Mouse (Mus musculus) embryonic facial prominence, embryonic 13.5 days (tissue): Measurements from ENCODE around the gene Pi16. TPM values are rescaled to one million over a fixed set of nuclear protein-coding genes. Genes with fewer than 3 reads are reported as not detected.
A peak's percentile ranks its signal among the peaks of the same experiment; 100 is the strongest.

ENCODE experiments used
- ATAC-seq: fragments of 200-750 bp; cut with Nextera tagmentation; 2 replicates; pipeline ENCODE4 v1.8.0; 2017; ENCODE audit warnings: low read depth; ENCODE audit not compliant: insufficient number of reproducible peaks, insufficient read depth, low FRiP score, low TSS enrichment
- H3K27ac ChIP-seq: fragments of 300-500 bp; sonication (generic); 2 replicates; pipeline ENCODE4 v1.5.1; 2015; ENCODE audit warnings: moderate library complexity, mild to moderate bottlenecking, inconsistent platforms
- H3K27me3 ChIP-seq: fragments of 300-500 bp; sonication (generic); 2 replicates; pipeline ENCODE4 v1.6.1; 2015; ENCODE audit warnings: mild to moderate bottlenecking, inconsistent platforms
- H3K36me3 ChIP-seq: fragments of 300-500 bp; sonication (generic); 2 replicates; pipeline ENCODE4 v1.6.1; 2015; ENCODE audit warnings: mild to moderate bottlenecking, inconsistent platforms
- H3K4me1 ChIP-seq: fragments of 300-500 bp; sonication (generic); 2 replicates; pipeline ENCODE4 v1.6.1; 2015; ENCODE audit warnings: inconsistent platforms
- H3K4me2 ChIP-seq: fragments of 300-500 bp; sonication (generic); 2 replicates; pipeline ENCODE4 v1.6.1; 2015; ENCODE audit warnings: moderate library complexity, mild to moderate bottlenecking, inconsistent platforms
- H3K4me3 ChIP-seq: fragments of 300-500 bp; sonication (generic); 2 replicates; pipeline ENCODE4 v1.5.1; 2015; ENCODE audit warnings: mild to moderate bottlenecking, inconsistent platforms
- H3K9ac ChIP-seq: fragments of 300-500 bp; sonication (generic); 2 replicates; pipeline ENCODE4 v1.6.1; 2015; ENCODE audit warnings: mild to moderate bottlenecking, inconsistent platforms
- H3K9me3 ChIP-seq: fragments of 300-500 bp; sonication (generic); 2 replicates; pipeline ENCODE4 v1.6.1; 2016; ENCODE audit warnings: inconsistent platforms
- WGBS: fragments of 180-500 bp; shearing (Covaris S2); methylation state at CpG from one replicate; pipeline ENCODE4 v1.1.7; 2015; ENCODE audit warnings: mixed read lengths; 5-methylcytosine and 5-hydroxymethylcytosine counted together
- polyA plus RNA-seq: library from polyadenylated mRNA; unstranded; fragments of >200 nt; fragmentation: Nextera tagmentation; extraction: Ambion mirVana; gene quantifications from 2 replicates; pipeline ENCODE4 v1.2.1, GENCODE M21; 2015

Pi16 gene
- polyA plus RNA-seq, 1 experiment from 2014 or later: 0.27 TPM

DNA sequence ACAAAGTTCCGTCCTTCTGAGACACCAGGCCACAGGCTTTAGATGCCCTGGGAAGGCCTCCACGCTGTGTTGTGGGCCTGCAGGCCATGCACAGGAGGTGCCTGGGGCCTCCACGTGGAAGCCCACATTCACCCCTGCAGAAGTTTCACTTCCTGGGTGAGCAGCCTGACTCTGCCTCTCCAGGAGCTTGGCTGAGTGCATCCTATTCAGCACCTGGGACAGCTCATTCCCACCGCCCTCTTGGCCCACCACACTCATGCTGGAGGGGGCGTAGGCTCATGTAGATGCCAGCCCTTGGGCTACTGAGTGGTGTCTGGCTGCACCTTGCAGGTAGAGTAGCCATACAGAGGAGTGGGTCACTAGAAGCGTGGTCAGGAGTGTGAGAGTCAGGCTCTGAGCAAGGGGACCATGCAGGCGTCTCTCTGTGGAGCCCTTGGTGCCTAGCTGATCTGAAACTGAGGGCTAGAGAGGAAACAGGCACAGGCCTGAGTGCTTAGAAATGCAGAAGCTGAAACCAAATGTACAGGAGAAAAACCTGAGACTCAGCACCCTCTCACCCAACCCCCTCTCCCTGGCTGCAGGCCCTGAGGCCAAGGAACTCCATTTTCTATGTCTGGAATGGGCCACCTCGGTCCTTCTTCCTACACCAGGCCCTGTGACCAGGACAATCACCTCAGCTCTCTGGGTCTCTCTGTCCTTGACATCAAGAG lies 44.7 kb downstream of the Pi16 start:
- H3K27me3 ChIP-seq: no peaks in the 10 kb centered on the region
- no peak overlapping the region for H3K4me2 ChIP-seq
- H3K36me3 ChIP-seq: no peaks in the 10 kb centered on the region
- H3K9me3 ChIP-seq: no peaks in the 10 kb centered on the region
- no peak overlapping the region for H3K27ac ChIP-seq
- H3K9ac ChIP-seq: no peak overlapping the region
- peaks cover 2% of the 10 kb centered on the region; the same call in 1 of the 2 replicates for H3K4me1 ChIP-seq
- no peak overlapping the region for H3K4me3 ChIP-seq
- 45% methylated on average over 8 of the region's 8 CpGs for WGBS
- ATAC-seq: no peak

DNA sequence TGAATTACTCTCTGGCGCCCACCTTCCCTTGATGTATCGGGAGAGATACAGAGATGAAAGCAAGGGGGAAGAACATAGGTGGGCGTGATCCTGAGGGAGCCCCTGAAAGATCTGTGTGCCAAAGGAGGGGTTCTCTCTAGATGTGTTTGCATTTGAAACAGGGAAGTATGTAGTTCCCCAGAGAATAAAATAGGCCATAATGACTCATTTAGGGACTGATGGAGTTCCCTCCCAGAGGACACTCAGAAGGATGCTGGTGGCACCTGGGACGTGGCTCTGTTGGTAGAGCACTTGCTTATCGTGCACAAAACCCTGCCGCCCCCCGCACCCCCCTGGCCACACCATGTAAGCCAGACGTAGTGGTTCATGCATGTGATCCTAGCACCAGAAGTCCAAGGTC lies 45.6 kb downstream of the Pi16 start:
- Histone ChIP-seq H3K4me3 (no peak overlapping the region), H3K9me3 (no peaks in the 10 kb centered on the region), H3K27me3 (peaks cover 6% of the 10 kb centered on the region; the same call in 1 of the 2 replicates), H3K4me2 (no peak overlapping the region), H3K27ac (no peak overlapping the region), H3K9ac (no peak overlapping the region), H3K36me3 (no peaks in the 10 kb centered on the region), H3K4me1 (no peaks in the 10 kb centered on the region)
- 81% methylated on average over 8 of the region's 8 CpGs for WGBS
- no peak for ATAC-seq

DNA sequence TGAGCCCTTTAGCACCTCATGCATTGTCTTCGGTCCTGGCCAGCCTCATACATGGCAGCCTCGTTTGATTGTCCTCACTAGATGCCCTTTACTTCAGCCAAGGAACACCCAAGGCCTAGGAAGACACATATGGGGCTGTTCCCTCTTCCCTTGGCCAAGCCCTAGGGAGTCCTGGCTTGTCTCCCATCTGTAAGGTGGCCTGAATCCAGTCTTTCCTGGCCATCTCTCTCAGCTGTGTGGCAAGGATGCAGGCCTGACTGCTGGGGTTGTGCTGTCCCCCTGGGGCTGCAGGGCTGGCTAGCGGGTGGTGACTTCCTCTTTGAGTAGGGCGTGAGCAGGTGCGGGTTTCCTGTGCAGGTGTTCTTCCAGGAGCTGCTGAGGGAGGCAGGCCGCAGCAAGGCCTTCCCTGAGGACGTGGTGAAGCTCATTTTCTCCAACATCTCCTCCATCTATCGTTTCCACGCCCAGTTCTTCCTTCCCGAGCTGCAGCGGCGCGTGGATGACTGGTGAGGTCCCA lies 47.7 kb downstream of the Pi16 start:
- H3K36me3 ChIP-seq: no peaks in the 10 kb centered on the region
- H3K4me3 ChIP-seq: no peak overlapping the region
- WGBS: 83% methylated on average over 13 of the region's 13 CpGs
- H3K27ac ChIP-seq: no peak overlapping the region
- ATAC-seq: no peak
- peaks cover 10% of the 10 kb centered on the region; the same call in 1 of the 2 replicates for H3K4me1 ChIP-seq
- no peak overlapping the region for H3K4me2 ChIP-seq
- peaks cover 6% of the 10 kb centered on the region; the same call in 1 of the 2 replicates for H3K27me3 ChIP-seq
- H3K9me3 ChIP-seq: no peaks in the 10 kb centered on the region
- no peak overlapping the region for H3K9ac ChIP-seq

DNA sequence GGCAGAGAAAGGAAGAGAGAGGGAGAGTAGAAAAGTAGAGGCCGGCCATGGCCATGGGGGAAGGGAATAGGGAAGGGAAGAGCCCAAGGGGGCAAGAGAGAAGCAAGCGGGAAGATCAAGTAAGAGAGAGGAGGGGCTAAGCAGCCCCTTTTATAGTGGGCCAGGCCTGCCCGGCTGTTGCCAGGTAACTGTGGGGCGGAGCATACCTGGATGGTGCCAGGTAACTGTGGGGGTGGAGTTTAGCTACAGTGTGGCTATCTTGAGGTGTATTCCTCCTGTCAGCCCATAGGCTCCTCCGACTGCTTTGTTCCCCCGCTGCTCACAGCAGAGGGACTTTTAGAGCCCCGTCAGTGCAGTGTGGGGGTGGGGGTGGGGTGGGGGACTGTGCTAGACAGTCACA lies 51.2 kb downstream of the Pi16 start:
- Histone ChIP-seq H3K27ac (no peak overlapping the region), H3K4me2 (peak overlapping the region; percentile 45), H3K36me3 (no peaks in the 10 kb centered on the region), H3K4me3 (peak overlapping the region; percentile 24), H3K9me3 (no peaks in the 10 kb centered on the region), H3K27me3 (peaks cover 6% of the 10 kb centered on the region; the same call in 1 of the 2 replicates), H3K9ac (peak overlapping the region; percentile 44; the same call in 1 of the 2 replicates), H3K4me1 (peaks cover 15% of the 10 kb centered on the region; the same call in 1 of the 2 replicates)
- no peak for ATAC-seq
- 14% methylated on average over 7 of the region's 7 CpGs for WGBS

DNA sequence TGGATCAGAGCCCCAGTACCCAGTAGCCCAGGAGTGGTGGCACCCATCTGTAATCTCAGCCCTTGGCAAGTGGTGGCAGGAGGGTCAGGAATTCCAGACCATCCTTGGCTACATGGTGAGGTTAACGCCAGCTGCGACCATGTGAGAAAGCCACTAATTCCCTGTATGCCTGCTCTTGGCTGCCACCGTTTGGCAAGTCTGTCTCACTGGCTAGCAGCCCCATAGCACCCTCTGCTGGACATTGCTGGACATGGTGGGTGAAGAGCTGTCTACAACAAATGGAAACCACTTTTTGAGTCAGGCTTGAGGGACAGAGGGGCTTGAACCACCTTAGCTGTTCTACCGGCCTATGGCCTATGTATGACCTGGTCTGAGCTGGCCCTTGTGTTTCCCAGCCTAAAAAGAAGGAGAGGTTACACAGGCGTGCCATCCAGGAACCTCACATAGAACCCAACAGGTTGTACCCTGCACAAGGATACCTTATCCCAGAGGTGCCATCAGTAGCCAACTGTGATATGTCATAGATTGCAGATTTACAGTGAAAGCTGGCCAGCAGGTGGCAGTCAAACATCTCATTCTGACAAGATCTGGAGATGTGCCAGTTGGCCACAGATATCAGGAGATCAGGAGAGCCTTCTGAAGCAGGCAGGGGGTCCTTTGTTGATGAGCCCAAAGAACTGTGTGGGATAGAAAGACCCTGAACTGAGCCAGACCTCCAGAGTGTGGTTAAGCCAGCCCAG lies 53.7 kb downstream of the Pi16 start:
- no peak overlapping the region for H3K4me3 ChIP-seq
- H3K36me3 ChIP-seq: no peaks in the 10 kb centered on the region
- peaks cover 6% of the 10 kb centered on the region; the same call in 1 of the 2 replicates for H3K27me3 ChIP-seq
- no peak for ATAC-seq
- H3K9ac ChIP-seq: peak overlapping the region; percentile 51
- 6% methylated on average over 5 of the region's 5 CpGs for WGBS
- no peak overlapping the region for H3K4me2 ChIP-seq
- H3K4me1 ChIP-seq: peaks cover 15% of the 10 kb centered on the region; the same call in 1 of the 2 replicates
- no peak overlapping the region for H3K27ac ChIP-seq
- H3K9me3 ChIP-seq: no peaks in the 10 kb centered on the region

DNA sequence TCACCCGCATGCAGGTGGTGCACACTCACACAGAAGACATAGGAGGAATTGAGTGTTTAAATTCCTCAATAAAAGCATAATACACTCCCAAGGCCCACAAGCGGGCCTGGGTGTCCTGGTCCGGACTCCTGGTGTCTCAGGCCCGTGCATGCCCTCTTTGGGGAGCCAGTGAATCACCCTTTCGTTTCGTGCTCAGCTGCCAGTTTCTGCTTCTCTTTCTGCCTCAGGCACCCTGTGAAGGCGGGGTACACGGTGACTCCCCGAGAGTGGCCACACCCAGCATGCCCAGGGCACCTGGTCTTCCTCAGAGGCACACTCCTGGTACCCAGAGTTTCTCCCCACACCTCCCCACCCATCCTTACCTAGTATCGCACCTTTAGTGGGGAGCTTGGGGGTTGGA lies 58.4 kb downstream of the Pi16 start:
- Histone ChIP-seq H3K4me3 (no peak overlapping the region), H3K36me3 (no peaks in the 10 kb centered on the region), H3K4me1 (0 out of 2 replicates have a peak, but pooled peaks cover 4% of the 10 kb centered on the region), H3K9ac (no peak overlapping the region), H3K27me3 (no peaks in the 10 kb centered on the region), H3K9me3 (no peaks in the 10 kb centered on the region), H3K27ac (no peak overlapping the region), H3K4me2 (no peak overlapping the region)
- ATAC-seq: no peak
- WGBS: 71% methylated on average over 10 of the region's 10 CpGs

DNA sequence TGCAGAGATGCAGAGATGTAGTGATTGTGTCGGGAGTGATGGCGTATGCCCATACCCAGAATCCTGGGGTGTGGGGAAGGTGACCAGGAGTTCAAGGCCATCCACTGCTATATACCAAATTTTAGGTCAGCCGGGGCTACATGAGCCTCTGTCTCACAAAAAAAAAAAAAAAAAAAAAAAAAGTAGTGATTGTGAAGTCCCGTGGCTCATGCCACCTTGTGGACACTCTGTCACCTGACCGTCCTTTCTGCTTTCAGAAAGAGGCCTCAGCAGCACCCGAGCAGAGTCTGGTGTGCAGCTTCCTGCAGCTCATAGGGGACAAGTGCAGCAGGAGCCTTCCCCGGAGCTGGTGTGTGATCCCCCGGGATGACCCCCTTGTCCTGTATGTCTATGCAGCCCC lies 60.6 kb downstream of the Pi16 start:
- Histone ChIP-seq H3K9me3 (no peaks in the 10 kb centered on the region), H3K27me3 (no peaks in the 10 kb centered on the region), H3K9ac (no peak overlapping the region), H3K4me3 (no peak overlapping the region), H3K27ac (no peak overlapping the region), H3K4me2 (no peak overlapping the region), H3K4me1 (no peaks in the 10 kb centered on the region), H3K36me3 (no peaks in the 10 kb centered on the region)
- 71% methylated on average over 8 of the region's 8 CpGs for WGBS
- ATAC-seq: no peak

Other genes with a start within 250 kb of the Pi16 start
- 66.8 and 78.2 TPM in 2 replicates for gene Cdkn1a, start 226.7 kb upstream of the Pi16 start, polyA plus RNA-seq
- 0.55 and 0.56 TPM in 2 replicates for gene Rab44, start 203.5 kb upstream of the Pi16 start, polyA plus RNA-seq
- 28.1 and 36.0 TPM in 2 replicates for gene Cpne5, start 79.5 kb upstream of the Pi16 start, polyA plus RNA-seq
- 149 and 162 TPM in 2 replicates for gene Ppil1, start 53.5 kb upstream of the Pi16 start, polyA plus RNA-seq
- gene BC004004, start 48.9 kb upstream of the Pi16 start, polyA plus RNA-seq: 66.7 and 71.3 TPM in 2 replicates
- gene Mtch1, start 30.3 kb downstream of the Pi16 start, polyA plus RNA-seq: 284 and 299 TPM in 2 replicates
- 11.5 and 12.9 TPM in 2 replicates for gene Fgd2, start 43.2 kb downstream of the Pi16 start, polyA plus RNA-seq
- gene Pim1, start 173.1 kb downstream of the Pi16 start, polyA plus RNA-seq: 16.1 and 17.4 TPM in 2 replicates
- gene Gm17657, start 232.0 kb downstream of the Pi16 start, polyA plus RNA-seq: not detected in 2 replicates
- gene Tbc1d22b, start 232.1 kb downstream of the Pi16 start, polyA plus RNA-seq: 14.8 and 16.4 TPM in 2 replicates
- 1.8 and 2.3 TPM in 2 replicates for gene Tmem217, start 234.7 kb downstream of the Pi16 start, polyA plus RNA-seq